Mouse (Mus musculus) kidney, adult 2 months (tissue): ENCODE measurements at regions not wholly inside any gene's neighbourhood (a gene's known extent, or its start where the extent isn't known, plus 50 kb on each side); places are given as distances from the start of the nearest gene placed in this dataset.

Experiments
- DNase-seq: peaks from one replicate; pipeline ENCODE4 v3.0.0; 2021
- H3K27ac ChIP-seq: fragments of 200-500 bp; 2 replicates; pipeline ENCODE4 v1.5.1; 2012; ENCODE audit warnings: low read depth, low read length, control low read depth, inconsistent platforms; ENCODE audit not compliant: insufficient read depth
- H3K27me3 ChIP-seq: fragments of 200-500 bp; replicated peaks from 2 replicates; pipeline ENCODE4 v1.6.1; 2012; ENCODE audit warnings: mild to moderate bottlenecking, moderate library complexity, low read length, inconsistent platforms; ENCODE audit not compliant: control insufficient read depth, insufficient read depth
- H3K36me3 ChIP-seq: fragments of 200-500 bp; 2 replicates; pipeline ENCODE4 v1.6.1; 2012; ENCODE audit warnings: mild to moderate bottlenecking, moderate library complexity, low read length, inconsistent platforms; ENCODE audit not compliant: control insufficient read depth, insufficient read depth
- H3K4me1 ChIP-seq: fragments of 200-500 bp; 2 replicates; pipeline ENCODE4 v1.6.1; 2011; ENCODE audit warnings: low read length; ENCODE audit not compliant: control insufficient read depth, insufficient read depth
- H3K4me3 ChIP-seq: fragments of 200-500 bp; 2 replicates; pipeline ENCODE4 v1.5.1; 2011; ENCODE audit warnings: mild to moderate bottlenecking, low read depth, low read length, control low read depth; ENCODE audit not compliant: insufficient read depth
- CTCF ChIP-seq: fragments of 200-500 bp; conservative IDR thresholded peaks from 2 replicates; pipeline ENCODE4 v1.5.1; 2011; ENCODE audit warnings: low read depth, mild to moderate bottlenecking, control low read depth, low read length, moderate library complexity, mixed read lengths; ENCODE audit not compliant: insufficient read depth, insufficient read length
- POLR2A ChIP-seq: fragments of 200-500 bp; IDR thresholded peaks from one replicate; pipeline ENCODE4 v1.6.1; 2011; ENCODE audit warnings: low read depth, low read length, control low read depth
- WGBS: fragments of 180-500 bp; shearing (Covaris S2); methylation state at CpG from one replicate; pipeline ENCODE4 v1.1.7; 2018; 5-methylcytosine and 5-hydroxymethylcytosine counted together

DNA sequence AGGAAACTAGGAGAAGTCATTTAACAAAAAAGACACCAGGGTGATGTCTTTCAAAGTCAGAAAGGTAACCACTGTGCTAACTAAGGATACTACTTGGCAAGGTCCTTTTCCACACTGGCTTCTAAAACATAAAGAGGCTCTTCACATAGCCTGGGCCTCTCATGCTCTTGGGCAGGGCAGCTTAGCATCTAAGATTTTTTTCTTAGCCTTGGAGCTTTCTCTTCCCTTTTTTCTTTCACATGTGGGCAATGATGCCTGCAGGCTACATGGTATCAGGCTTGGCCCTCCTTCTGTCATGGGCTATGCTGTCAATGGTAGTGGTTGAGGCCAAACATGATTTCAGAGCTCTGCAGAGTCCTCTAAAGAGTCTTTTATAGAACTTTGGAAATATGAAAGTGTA lies 60.6 kb downstream of the Serpinb6d start:
- DNase-seq, result no peak
- Histone ChIP-seq H3K4me1 (no peaks in the 10 kb centered on the region), H3K36me3 (no peaks in the 10 kb centered on the region), H3K4me3 (no peak overlapping the region), H3K27ac (no peak overlapping the region), H3K27me3 (no peaks in the 10 kb centered on the region)
- TF ChIP-seq POLR2A, result no peak
- no peak for TF ChIP-seq CTCF

DNA sequence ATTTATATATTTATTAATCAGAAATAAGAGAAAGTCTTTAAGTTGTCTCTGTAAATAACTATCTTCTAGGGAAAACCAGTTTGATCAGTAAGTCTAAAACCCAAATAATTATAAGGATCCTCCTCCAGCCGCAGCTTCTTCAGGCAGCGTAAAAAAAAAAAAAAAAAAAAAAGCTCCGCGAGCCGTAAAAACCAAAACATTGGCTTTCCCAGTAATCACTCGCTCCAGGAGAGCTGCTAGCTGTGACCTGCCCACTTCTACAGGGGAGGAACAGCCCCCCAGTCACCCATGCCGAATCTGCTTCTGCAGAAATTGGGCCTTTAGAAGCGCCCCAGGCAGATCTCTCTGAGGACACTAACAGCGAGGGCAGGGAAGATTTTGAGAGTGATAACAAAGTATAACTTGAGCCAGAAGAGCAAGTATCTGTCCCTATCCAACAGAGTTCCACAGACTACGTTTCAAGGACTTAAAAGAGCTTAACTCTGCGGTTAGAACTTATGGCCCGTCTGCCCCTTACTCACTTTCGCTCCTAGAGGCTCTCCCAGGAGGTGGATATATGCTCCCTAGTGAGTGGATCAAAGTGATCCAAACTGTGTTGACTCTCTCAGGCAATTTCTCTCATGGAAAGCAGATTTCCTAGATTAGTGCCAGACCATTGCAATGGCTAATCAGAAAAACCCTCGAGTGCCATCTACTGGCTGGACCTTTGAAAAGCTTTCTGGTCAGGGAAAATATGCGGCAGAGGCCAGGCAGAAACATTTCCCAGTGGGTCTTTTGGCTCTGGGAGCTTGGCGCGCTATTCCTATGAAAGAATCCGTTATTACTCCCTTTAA lies 80.7 kb downstream of the Serpinb6e start:
- peak overlapping the region; percentile 32; the same call in 1 of the 2 replicates for H3K4me3 ChIP-seq
- H3K36me3 ChIP-seq, result no peaks in the 10 kb centered on the region
- no peaks in the 10 kb centered on the region for H3K27me3 ChIP-seq
- H3K27ac ChIP-seq, result no peak overlapping the region
- 34% methylated on average over 18 of the region's 18 CpGs for WGBS
- DNase-seq, result peak; percentile 72
- TF ChIP-seq CTCF (peak; percentile 33), POLR2A (no peak)
- no peaks in the 10 kb centered on the region for H3K4me1 ChIP-seq

DNA sequence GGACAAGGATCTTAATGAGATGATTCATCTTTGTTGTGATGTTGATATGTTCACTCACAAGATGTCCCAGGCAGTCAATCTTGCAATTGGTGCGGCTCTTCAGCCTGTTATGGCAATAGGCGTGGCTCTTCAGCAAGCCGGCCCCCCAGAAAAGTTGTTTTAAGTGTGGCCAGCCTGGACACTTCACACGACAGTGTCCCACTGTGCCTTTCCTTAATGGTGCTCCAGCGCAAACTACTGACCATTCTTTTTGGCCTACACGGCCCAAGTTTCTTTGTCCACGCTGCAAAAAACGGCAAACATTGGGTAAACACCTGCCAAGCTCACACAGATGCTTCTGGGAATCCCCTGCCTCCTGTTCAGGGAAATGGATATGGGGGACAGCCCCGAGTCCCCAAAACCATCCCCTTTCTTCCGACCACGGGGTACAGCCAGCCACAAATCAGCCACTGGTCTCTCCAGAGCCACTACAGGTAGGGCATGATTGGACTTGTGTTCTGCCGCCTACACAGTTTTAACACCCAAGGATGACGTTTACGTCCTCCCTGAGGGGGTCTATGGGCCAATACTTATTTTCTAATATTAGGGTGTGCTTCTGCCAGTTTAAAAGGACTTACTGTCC lies 79.8 kb downstream of the Serpinb6e start:
- Histone ChIP-seq H3K4me3 (no peak overlapping the region), H3K27me3 (no peaks in the 10 kb centered on the region), H3K27ac (no peak overlapping the region), H3K36me3 (no peaks in the 10 kb centered on the region), H3K4me1 (no peaks in the 10 kb centered on the region)
- DNase-seq, result no peak
- no peak for TF ChIP-seq POLR2A
- TF ChIP-seq CTCF, result no peak
- 83% methylated on average over 14 of the region's 14 CpGs for WGBS
